Mouse (Mus musculus): ENCODE results near the gene B3gat1.

Gene B3gat1

GRCm38 (mm10) chr9:26733206-26733891 is at the start of gene B3gat1:
TSS of gene B3gat1 (plus strand) at chr9:26733728.
- DNase-seq (ENCODE audit: low read depth, low spot score), result peak; percentile 54

GRCm38 (mm10) chr9:26689171-26689570 is 44.4 kb upstream of the B3gat1 start:
- no peak for DNase-seq (ENCODE audit: low read depth, low spot score)

GRCm38 (mm10) chr9:26689956-26690698 is 43.4 kb upstream of the B3gat1 start:
- no peak for DNase-seq (ENCODE audit: low read depth, low spot score)

GRCm38 (mm10) chr9:26692641-26693040 is 40.9 kb upstream of the B3gat1 start:
- DNase-seq (ENCODE audit: low read depth, low spot score), result no peak

- DNase-seq (ENCODE audit: low read depth, low spot score), result no peak
Measured at GRCm38 (mm10) chr9:26694656-26695055, 38.9 kb upstream of the B3gat1 start.

- no peak for DNase-seq (ENCODE audit: low read depth, low spot score)
Measured at GRCm38 (mm10) chr9:26695178-26695577, 38.4 kb upstream of the B3gat1 start.

- DNase-seq (ENCODE audit: low read depth, low spot score), result no peak
Measured at GRCm38 (mm10) chr9:26698286-26698685, 35.2 kb upstream of the B3gat1 start.

GRCm38 (mm10) chr9:26700329-26700728 is 33.2 kb upstream of the B3gat1 start:
- DNase-seq (ENCODE audit: low read depth, low spot score), result no peak

- peak; percentile 12 for DNase-seq (ENCODE audit: low read depth, low spot score)
Measured at GRCm38 (mm10) chr9:26718388-26718787, 15.1 kb upstream of the B3gat1 start.

GRCm38 (mm10) chr9:26721771-26722170 is 11.8 kb upstream of the B3gat1 start:
- no peak for DNase-seq (ENCODE audit: low read depth, low spot score)

GRCm38 (mm10) chr9:26725709-26726108 is 7.8 kb upstream of the B3gat1 start:
- no peak for DNase-seq (ENCODE audit: low read depth, low spot score)

GRCm38 (mm10) chr9:26727445-26727844 is 6.1 kb upstream of the B3gat1 start:
- peak; percentile 75 for DNase-seq (ENCODE audit: low read depth, low spot score)

GRCm38 (mm10) chr9:26728556-26728955 is 5.0 kb upstream of the B3gat1 start:
- DNase-seq (ENCODE audit: low read depth, low spot score), result no peak

- DNase-seq (ENCODE audit: low read depth, low spot score), result peak; percentile 20
Measured at GRCm38 (mm10) chr9:26733986-26734385, 458 bp downstream of the B3gat1 start.

GRCm38 (mm10) chr9:26737116-26737515 is 3.6 kb downstream of the B3gat1 start:
- no peak for DNase-seq (ENCODE audit: low read depth, low spot score)

GRCm38 (mm10) chr9:26742817-26743216 is 9.3 kb downstream of the B3gat1 start:
- no peak for DNase-seq (ENCODE audit: low read depth, low spot score)

- no peak for DNase-seq (ENCODE audit: low read depth, low spot score)
Measured at GRCm38 (mm10) chr9:26747121-26747520, 13.6 kb downstream of the B3gat1 start.

- no peak for DNase-seq (ENCODE audit: low read depth, low spot score)
Measured at GRCm38 (mm10) chr9:26748893-26749292, 15.4 kb downstream of the B3gat1 start.

- DNase-seq (ENCODE audit: low read depth, low spot score), result peak; percentile 13
Measured at GRCm38 (mm10) chr9:26760081-26760480, 26.6 kb downstream of the B3gat1 start.

- no peak for DNase-seq (ENCODE audit: low read depth, low spot score)
Measured at GRCm38 (mm10) chr9:26760576-26760975, 27.0 kb downstream of the B3gat1 start.

- DNase-seq (ENCODE audit: low read depth, low spot score), result no peak
Measured at GRCm38 (mm10) chr9:26762477-26762876, 28.9 kb downstream of the B3gat1 start.

- no peak for DNase-seq (ENCODE audit: low read depth, low spot score)
Measured at GRCm38 (mm10) chr9:26768181-26768580, 34.7 kb downstream of the B3gat1 start.

GRCm38 (mm10) chr9:26775700-26776099 is 42.2 kb downstream of the B3gat1 start:
- DNase-seq (ENCODE audit: low read depth, low spot score), result no peak
